Mouse (Mus musculus): ENCODE measurements around the gene Cfap54. TPM values are rescaled to one million over a fixed set of nuclear protein-coding genes. Genes with fewer than 3 reads are reported as not detected.

The Cfap54 gene
- polyA plus RNA-seq, 1 experiment: 0.01 TPM

GRCm38 (mm10) chr10:93051016-93051726 lies 30.2 kb downstream of the Cfap54 start:
- H3ac ChIP-seq (ENCODE audit: control insufficient read depth, insufficient read length, low read depth): peak overlapping the region; percentile 59
- H3K4me3 ChIP-seq (ENCODE audit: insufficient read depth, poor library complexity, severe bottlenecking): no peak overlapping the region
- H3K36me3 ChIP-seq (ENCODE audit: control insufficient read depth, insufficient read depth): no peaks in the 10 kb centered on the region
- no peaks in the 10 kb centered on the region for H3K27me3 ChIP-seq (ENCODE audit: control insufficient read depth, insufficient read depth, insufficient read length)
- H3K79me3 ChIP-seq (ENCODE audit: low read depth): no peaks in the 10 kb centered on the region
- TF ChIP-seq FOSL1 (IDR thresholded peaks at IDR 0.05; ENCODE audit: insufficient read depth, low read length, poor library complexity, severe bottlenecking): no peak
- TF ChIP-seq CTCF (IDR thresholded peaks at IDR 0.05; ENCODE audit: control insufficient read depth, insufficient read depth, insufficient read length): peak; percentile 9
- H3K79me2 ChIP-seq (ENCODE audit: control insufficient read depth, insufficient read depth): no peaks in the 10 kb centered on the region

DNA sequence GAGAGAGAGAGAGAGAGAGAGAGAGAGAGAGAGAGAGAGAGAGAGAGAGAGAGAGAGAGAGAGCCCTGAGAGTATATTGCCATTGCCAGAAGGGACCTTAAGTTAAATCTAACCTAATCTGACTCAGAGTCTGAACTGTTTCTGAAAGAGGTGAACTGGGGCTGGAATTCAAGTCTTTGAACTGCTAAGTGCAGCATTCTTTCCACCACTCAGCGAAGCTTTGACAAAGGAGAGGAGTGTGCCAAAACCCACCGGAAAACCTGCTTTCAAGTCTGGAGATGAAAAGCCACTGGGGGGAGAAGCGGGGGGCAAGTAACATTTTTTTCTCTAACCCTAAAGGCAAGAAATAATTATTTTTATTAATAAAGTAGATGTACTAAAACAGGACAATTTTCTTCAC lies 30.8 kb downstream of the Cfap54 start:
- H3K79me2 ChIP-seq (ENCODE audit: control insufficient read depth, insufficient read depth): no peaks in the 10 kb centered on the region
- TF ChIP-seq MYOD1 (IDR thresholded peaks at IDR 0.05; ENCODE audit: control insufficient read depth, insufficient read length, low read depth): no peak
- TF ChIP-seq USF1 (IDR thresholded peaks at IDR 0.05; ENCODE audit: low read depth): no peak
- TF ChIP-seq CTCF (IDR thresholded peaks at IDR 0.05; ENCODE audit: control insufficient read depth, insufficient read depth, insufficient read length): no peak
- TF ChIP-seq FOSL1 (IDR thresholded peaks at IDR 0.05; ENCODE audit: insufficient read depth, low read length, poor library complexity, severe bottlenecking): no peak
- H3K36me3 ChIP-seq (ENCODE audit: control insufficient read depth, insufficient read depth): no peaks in the 10 kb centered on the region
- no peaks in the 10 kb centered on the region for H3K79me3 ChIP-seq (ENCODE audit: low read depth)
- no peaks in the 10 kb centered on the region for H3K27me3 ChIP-seq (ENCODE audit: control insufficient read depth, insufficient read depth, insufficient read length)
- no peak overlapping the region for H3K4me3 ChIP-seq (ENCODE audit: insufficient read depth, poor library complexity, severe bottlenecking)
- no peak overlapping the region for H3ac ChIP-seq (ENCODE audit: control insufficient read depth, insufficient read length, low read depth)

- no peak overlapping the region for H3ac ChIP-seq (ENCODE audit: control insufficient read depth, insufficient read length, low read depth)
- TF ChIP-seq CTCF (IDR thresholded peaks at IDR 0.05; ENCODE audit: control insufficient read depth, insufficient read depth, insufficient read length): no peak
- no peak for TF ChIP-seq USF1 (IDR thresholded peaks at IDR 0.05; ENCODE audit: low read depth)
- H3K79me2 ChIP-seq (ENCODE audit: control insufficient read depth, insufficient read depth): no peaks in the 10 kb centered on the region
- H3K79me3 ChIP-seq (ENCODE audit: low read depth): no peaks in the 10 kb centered on the region
- H3K4me3 ChIP-seq (ENCODE audit: insufficient read depth, poor library complexity, severe bottlenecking): no peak overlapping the region
- no peaks in the 10 kb centered on the region for H3K27me3 ChIP-seq (ENCODE audit: control insufficient read depth, insufficient read depth, insufficient read length)
- no peaks in the 10 kb centered on the region for H3K36me3 ChIP-seq (ENCODE audit: control insufficient read depth, insufficient read depth)
Measured at GRCm38 (mm10) chr10:93043195-93043594, 38.2 kb downstream of the Cfap54 start.

GRCm38 (mm10) chr10:93041850-93042249 lies 39.6 kb downstream of the Cfap54 start:
- H3K79me3 ChIP-seq (ENCODE audit: low read depth): no peaks in the 10 kb centered on the region
- no peaks in the 10 kb centered on the region for H3K27me3 ChIP-seq (ENCODE audit: control insufficient read depth, insufficient read depth, insufficient read length)
- no peak overlapping the region for H3K4me3 ChIP-seq (ENCODE audit: insufficient read depth, poor library complexity, severe bottlenecking)
- no peak overlapping the region for H3ac ChIP-seq (ENCODE audit: control insufficient read depth, insufficient read length, low read depth)
- TF ChIP-seq MAX (IDR thresholded peaks at IDR 0.05) (no peak), USF1 (IDR thresholded peaks at IDR 0.05; ENCODE audit: low read depth) (no peak), FOSL1 (IDR thresholded peaks at IDR 0.05; ENCODE audit: insufficient read depth, low read length, poor library complexity, severe bottlenecking) (no peak), MYOG (IDR thresholded peaks at IDR 0.05; ENCODE audit: control insufficient read depth, extremely low read depth, insufficient read length) (no peak), CTCF (IDR thresholded peaks at IDR 0.05; ENCODE audit: control insufficient read depth, insufficient read depth, insufficient read length) (no peak), MYOD1 (IDR thresholded peaks at IDR 0.05; ENCODE audit: control insufficient read depth, insufficient read length, low read depth) (no peak), CEBPB (IDR thresholded peaks at IDR 0.05; ENCODE audit: low read depth) (no peak)
- H3K36me3 ChIP-seq (ENCODE audit: control insufficient read depth, insufficient read depth): no peaks in the 10 kb centered on the region
- H3K79me2 ChIP-seq (ENCODE audit: control insufficient read depth, insufficient read depth): no peaks in the 10 kb centered on the region

DNA sequence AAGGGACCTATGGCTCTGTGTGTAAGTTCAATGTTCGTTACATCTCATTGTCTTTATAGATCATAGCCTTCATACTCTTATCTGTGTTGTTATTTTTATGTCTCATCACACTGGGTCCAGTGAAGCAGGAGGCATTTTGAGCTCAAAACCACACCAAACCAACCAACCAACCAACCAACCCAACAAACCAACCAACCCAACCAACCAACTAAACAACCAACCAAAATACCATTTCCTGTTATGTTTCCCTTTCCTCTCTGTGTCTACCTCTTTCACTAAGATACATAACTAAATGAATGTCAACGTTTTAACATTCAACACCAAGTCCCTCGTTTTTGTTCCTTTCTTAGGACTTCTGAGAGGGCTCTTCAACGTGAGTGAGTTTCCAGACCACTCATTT lies 40.0 kb downstream of the Cfap54 start:
- no peaks in the 10 kb centered on the region for H3K36me3 ChIP-seq (ENCODE audit: control insufficient read depth, insufficient read depth)
- TF ChIP-seq MYOD1 (IDR thresholded peaks at IDR 0.05; ENCODE audit: control insufficient read depth, insufficient read length, low read depth): no peak
- TF ChIP-seq FOSL1 (IDR thresholded peaks at IDR 0.05; ENCODE audit: insufficient read depth, low read length, poor library complexity, severe bottlenecking): no peak
- no peak for TF ChIP-seq USF1 (IDR thresholded peaks at IDR 0.05; ENCODE audit: low read depth)
- TF ChIP-seq CTCF (IDR thresholded peaks at IDR 0.05; ENCODE audit: control insufficient read depth, insufficient read depth, insufficient read length): no peak
- no peak for TF ChIP-seq CEBPB (IDR thresholded peaks at IDR 0.05; ENCODE audit: low read depth)
- no peak for TF ChIP-seq MYOG (IDR thresholded peaks at IDR 0.05; ENCODE audit: control insufficient read depth, extremely low read depth, insufficient read length)
- no peak for TF ChIP-seq MAX (IDR thresholded peaks at IDR 0.05)
- no peak overlapping the region for H3K4me3 ChIP-seq (ENCODE audit: insufficient read depth, poor library complexity, severe bottlenecking)
- no peaks in the 10 kb centered on the region for H3K79me2 ChIP-seq (ENCODE audit: control insufficient read depth, insufficient read depth)
- no peaks in the 10 kb centered on the region for H3K79me3 ChIP-seq (ENCODE audit: low read depth)
- no peaks in the 10 kb centered on the region for H3K27me3 ChIP-seq (ENCODE audit: control insufficient read depth, insufficient read depth, insufficient read length)
- no peak overlapping the region for H3ac ChIP-seq (ENCODE audit: control insufficient read depth, insufficient read length, low read depth)

- H3K27me3 ChIP-seq (ENCODE audit: control insufficient read depth, insufficient read depth, insufficient read length): no peaks in the 10 kb centered on the region
- H3K79me2 ChIP-seq (ENCODE audit: control insufficient read depth, insufficient read depth): no peaks in the 10 kb centered on the region
- TF ChIP-seq CEBPB (IDR thresholded peaks at IDR 0.05; ENCODE audit: low read depth): no peak
- TF ChIP-seq MYOG (IDR thresholded peaks at IDR 0.05; ENCODE audit: control insufficient read depth, extremely low read depth, insufficient read length): no peak
- no peak for TF ChIP-seq MAX (IDR thresholded peaks at IDR 0.05)
- no peak for TF ChIP-seq FOSL1 (IDR thresholded peaks at IDR 0.05; ENCODE audit: insufficient read depth, low read length, poor library complexity, severe bottlenecking)
- no peak for TF ChIP-seq USF1 (IDR thresholded peaks at IDR 0.05; ENCODE audit: low read depth)
- no peak for TF ChIP-seq CTCF (IDR thresholded peaks at IDR 0.05; ENCODE audit: control insufficient read depth, insufficient read depth, insufficient read length)
- H3K79me3 ChIP-seq (ENCODE audit: low read depth): no peaks in the 10 kb centered on the region
- no peak overlapping the region for H3K4me3 ChIP-seq (ENCODE audit: insufficient read depth, poor library complexity, severe bottlenecking)
- no peaks in the 10 kb centered on the region for H3K36me3 ChIP-seq (ENCODE audit: control insufficient read depth, insufficient read depth)
- no peak overlapping the region for H3ac ChIP-seq (ENCODE audit: control insufficient read depth, insufficient read length, low read depth)
Measured at GRCm38 (mm10) chr10:93036532-93036931, 44.9 kb downstream of the Cfap54 start.

Measured in C2C12 (cell line).